Mouse (Mus musculus): Measurements from ENCODE around the gene Srgap1. TPM values are rescaled to one million over a fixed set of nuclear protein-coding genes. Genes with fewer than 3 reads are reported as not detected.

The Srgap1 gene
- polyA plus RNA-seq, 1 experiment from 2014 or later: 24.6 TPM

DNA sequence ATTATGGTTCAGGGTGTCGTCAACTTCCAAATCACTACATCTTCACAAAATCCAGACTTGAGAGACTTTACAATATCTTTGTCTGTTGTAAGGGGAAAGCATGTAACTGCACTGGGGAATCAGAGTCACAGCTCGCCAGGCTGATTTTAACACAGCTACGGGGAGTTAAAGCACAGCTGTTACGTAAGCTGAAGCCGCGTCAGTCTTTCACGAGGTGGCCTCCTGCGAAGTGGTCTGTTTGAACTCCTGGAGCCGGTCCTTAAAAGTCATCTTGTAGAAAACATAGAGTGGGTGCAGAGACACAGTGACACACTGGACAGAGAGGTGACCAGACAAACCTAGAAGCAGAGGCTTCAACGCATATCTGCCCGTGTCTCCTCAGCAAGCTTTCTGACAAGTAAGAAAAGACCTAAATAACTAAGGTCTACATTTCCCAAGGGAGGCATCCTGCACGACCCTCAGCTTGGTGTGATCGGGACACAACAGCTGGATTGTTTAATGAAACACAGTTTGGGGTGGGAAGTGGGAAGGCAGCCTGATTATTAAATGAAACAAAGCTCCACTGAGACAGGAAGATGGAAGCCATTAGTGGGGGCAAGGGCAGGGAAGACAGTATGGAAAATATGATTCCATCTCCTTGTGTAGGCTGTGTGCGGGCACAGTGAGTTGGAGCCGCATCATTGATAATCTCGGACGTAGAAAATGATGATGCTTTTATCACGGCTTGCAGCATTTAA is 181.4 kb downstream of the Srgap1 start:
- H3K4me1 ChIP-seq: no peaks in the 10 kb centered on the region
- H3K4me2 ChIP-seq: no peak overlapping the region
- no peak for ATAC-seq
- H3K9me3 ChIP-seq (replicated peaks): no peaks in the 10 kb centered on the region
- H3K4me3 ChIP-seq: no peak overlapping the region
- H3K36me3 ChIP-seq (ENCODE audit: poor library complexity, severe bottlenecking): peaks cover 17% of the 10 kb centered on the region
- no peaks in the 10 kb centered on the region for H3K27me3 ChIP-seq
- 76% methylated on average over 18 of the region's 18 CpGs for WGBS
- no peak overlapping the region for H3K27ac ChIP-seq
- H3K9ac ChIP-seq: no peak overlapping the region

- H3K9ac ChIP-seq: no peak overlapping the region
- no peak overlapping the region for H3K4me3 ChIP-seq
- no peaks in the 10 kb centered on the region for H3K36me3 ChIP-seq (ENCODE audit: poor library complexity, severe bottlenecking)
- no peak overlapping the region for H3K4me2 ChIP-seq
- no peaks in the 10 kb centered on the region for H3K9me3 ChIP-seq (replicated peaks)
- 71% methylated on average over 2 of the region's 2 CpGs for whole genome bisulfite sequencing
- H3K27ac ChIP-seq: no peak overlapping the region
- no peak for ATAC-seq
- no peaks in the 10 kb centered on the region for H3K27me3 ChIP-seq
- peaks cover 9% of the 10 kb centered on the region for H3K4me1 ChIP-seq
Measured at GRCm38 (mm10) chr10:121860924-121861323, 186.2 kb downstream of the Srgap1 start.

GRCm38 (mm10) chr10:121859803-121860571 is 187.1 kb downstream of the Srgap1 start:
- no peak overlapping the region for H3K27ac ChIP-seq
- WGBS: 56% methylated on average over 10 of the region's 10 CpGs

GRCm38 (mm10) chr10:121858911-121859310 is 188.2 kb downstream of the Srgap1 start:
- Histone ChIP-seq H3K27me3 (no peaks in the 10 kb centered on the region), H3K4me3 (no peak overlapping the region), H3K9me3 (replicated peaks) (no peaks in the 10 kb centered on the region), H3K27ac (no peak overlapping the region), H3K4me2 (no peak overlapping the region), H3K4me1 (peaks cover 9% of the 10 kb centered on the region), H3K9ac (no peak overlapping the region), H3K36me3 (ENCODE audit: poor library complexity, severe bottlenecking) (peaks cover 8% of the 10 kb centered on the region; the same call in 1 of the 2 replicates)
- ATAC-seq: no peak
- 80% methylated on average over 2 of the region's 2 CpGs for WGBS

More at GRCm38 (mm10) chr10:121859803-121860571, 187.1 kb downstream of the Srgap1 start:
- Histone ChIP-seq H3K9me3 (replicated peaks) (no peaks in the 10 kb centered on the region), H3K9ac (no peak overlapping the region), H3K36me3 (ENCODE audit: poor library complexity, severe bottlenecking) (peaks cover 3% of the 10 kb centered on the region; the same call in 1 of the 2 replicates), H3K4me2 (no peak overlapping the region), H3K4me3 (no peak overlapping the region), H3K4me1 (peaks cover 9% of the 10 kb centered on the region), H3K27me3 (no peaks in the 10 kb centered on the region)
- ATAC-seq: no peak

DNA sequence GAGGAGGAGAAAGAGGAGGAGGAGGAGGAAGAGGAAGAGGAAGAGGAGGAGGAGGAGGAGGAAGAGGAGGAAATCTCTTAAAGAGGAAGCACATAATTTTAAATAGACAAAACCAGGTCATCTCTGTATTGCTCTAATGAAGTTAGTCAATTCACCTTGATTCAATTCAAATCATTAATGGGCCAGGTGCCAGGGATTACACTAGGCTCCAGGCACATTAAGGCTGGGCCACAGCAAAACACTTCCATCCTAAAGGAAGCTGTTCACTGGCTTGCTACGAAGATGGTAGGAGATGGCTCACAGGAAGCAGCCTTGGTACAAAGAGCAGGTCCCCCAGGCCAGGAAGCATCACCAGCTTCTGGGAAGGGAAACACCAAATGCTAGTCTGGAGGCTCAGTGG is 189.0 kb downstream of the Srgap1 start:
- WGBS: 94% methylated on average over 1 of the region's 1 CpGs
- H3K4me1 ChIP-seq: peaks cover 9% of the 10 kb centered on the region
- H3K27ac ChIP-seq: no peak overlapping the region

GRCm38 (mm10) chr10:121855863-121856446 is 191.2 kb downstream of the Srgap1 start:
- WGBS: 85% methylated on average over 7 of the region's 7 CpGs
- Histone ChIP-seq H3K27ac (no peak overlapping the region), H3K36me3 (ENCODE audit: poor library complexity, severe bottlenecking) (peaks cover 13% of the 10 kb centered on the region; the same call in 1 of the 2 replicates), H3K4me1 (peaks cover 9% of the 10 kb centered on the region), H3K9me3 (replicated peaks) (no peaks in the 10 kb centered on the region), H3K9ac (no peak overlapping the region), H3K27me3 (no peaks in the 10 kb centered on the region), H3K4me2 (no peak overlapping the region), H3K4me3 (no peak overlapping the region)
- ATAC-seq: no peak

More for the DNA sequence above, 189.0 kb downstream of the Srgap1 start:
- H3K4me2 ChIP-seq: no peak overlapping the region
- peaks cover 13% of the 10 kb centered on the region; the same call in 1 of the 2 replicates for H3K36me3 ChIP-seq (ENCODE audit: poor library complexity, severe bottlenecking)
- no peak for ATAC-seq
- no peaks in the 10 kb centered on the region for H3K27me3 ChIP-seq
- no peak overlapping the region for H3K9ac ChIP-seq
- H3K4me3 ChIP-seq: no peak overlapping the region
- H3K9me3 ChIP-seq (replicated peaks): no peaks in the 10 kb centered on the region

GRCm38 (mm10) chr10:121853385-121853808 is 193.7 kb downstream of the Srgap1 start:
- H3K4me1 ChIP-seq: no peaks in the 10 kb centered on the region
- WGBS: 40% methylated on average over 14 of the region's 14 CpGs
- peaks cover 18% of the 10 kb centered on the region; the same call in 1 of the 2 replicates for H3K36me3 ChIP-seq (ENCODE audit: poor library complexity, severe bottlenecking)
- ATAC-seq: no peak
- no peak overlapping the region for H3K4me2 ChIP-seq
- no peaks in the 10 kb centered on the region for H3K9me3 ChIP-seq (replicated peaks)
- no peaks in the 10 kb centered on the region for H3K27me3 ChIP-seq
- H3K27ac ChIP-seq: no peak overlapping the region
- no peak overlapping the region for H3K9ac ChIP-seq
- no peak overlapping the region for H3K4me3 ChIP-seq

DNA sequence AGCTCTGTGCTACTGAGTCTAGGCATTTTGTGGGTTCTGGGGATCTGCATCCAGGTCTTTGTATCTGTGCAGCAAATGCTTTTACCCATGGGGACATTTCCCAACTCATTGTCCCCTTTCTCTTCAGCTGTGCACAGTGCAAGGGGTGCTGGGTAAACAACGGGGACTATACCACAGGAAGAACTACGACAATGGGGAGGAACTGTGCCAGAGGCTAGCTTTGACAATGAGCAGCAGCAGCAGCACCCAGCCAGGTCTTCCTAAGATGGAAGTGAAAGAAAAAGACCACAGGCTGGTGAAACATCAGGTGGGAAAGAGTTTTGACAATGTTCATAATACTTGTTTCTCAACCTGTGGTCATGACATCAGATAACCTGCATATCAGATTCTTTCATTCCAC is 197.6 kb downstream of the Srgap1 start:
- no peaks in the 10 kb centered on the region for H3K9me3 ChIP-seq (replicated peaks)
- no peaks in the 10 kb centered on the region for H3K4me1 ChIP-seq
- peaks cover 15% of the 10 kb centered on the region; the same call in 1 of the 2 replicates for H3K36me3 ChIP-seq (ENCODE audit: poor library complexity, severe bottlenecking)
- no peaks in the 10 kb centered on the region for H3K27me3 ChIP-seq
- H3K27ac ChIP-seq: no peak overlapping the region
- H3K4me2 ChIP-seq: no peak overlapping the region
- no peak overlapping the region for H3K9ac ChIP-seq
- 86% methylated on average over 2 of the region's 2 CpGs for whole genome bisulfite sequencing
- no peak for ATAC-seq
- no peak overlapping the region for H3K4me3 ChIP-seq

DNA sequence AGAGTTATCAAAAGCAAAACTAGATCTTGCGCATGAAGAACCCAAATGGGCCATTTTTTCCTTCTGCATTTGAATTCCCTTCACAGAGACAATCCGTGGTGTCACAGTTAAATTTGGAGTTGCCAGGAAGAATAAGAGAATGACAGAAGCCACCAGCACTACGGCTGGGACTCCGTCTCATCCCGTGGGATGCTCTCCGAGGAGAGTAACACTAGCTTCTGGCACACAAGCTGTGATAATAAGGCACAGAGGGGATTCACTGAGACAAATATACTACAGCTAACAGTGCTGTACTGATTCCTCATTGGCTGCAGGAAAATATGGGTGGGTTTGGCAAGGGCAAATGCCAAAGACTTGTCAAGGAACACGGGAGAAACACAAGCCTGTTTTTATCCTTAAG is 201.4 kb downstream of the Srgap1 start:
- Histone ChIP-seq H3K9me3 (replicated peaks) (no peaks in the 10 kb centered on the region), H3K9ac (no peak overlapping the region), H3K27me3 (no peaks in the 10 kb centered on the region), H3K4me3 (no peak overlapping the region), H3K36me3 (ENCODE audit: poor library complexity, severe bottlenecking) (peaks cover 7% of the 10 kb centered on the region; the same call in 1 of the 2 replicates), H3K4me2 (no peak overlapping the region), H3K4me1 (0 out of 2 replicates have a peak, but pooled peaks cover 4% of the 10 kb centered on the region), H3K27ac (no peak overlapping the region)
- peak; percentile 69; the same call in 1 of the 2 replicates for ATAC-seq
- WGBS: 86% methylated on average over 7 of the region's 7 CpGs

DNA sequence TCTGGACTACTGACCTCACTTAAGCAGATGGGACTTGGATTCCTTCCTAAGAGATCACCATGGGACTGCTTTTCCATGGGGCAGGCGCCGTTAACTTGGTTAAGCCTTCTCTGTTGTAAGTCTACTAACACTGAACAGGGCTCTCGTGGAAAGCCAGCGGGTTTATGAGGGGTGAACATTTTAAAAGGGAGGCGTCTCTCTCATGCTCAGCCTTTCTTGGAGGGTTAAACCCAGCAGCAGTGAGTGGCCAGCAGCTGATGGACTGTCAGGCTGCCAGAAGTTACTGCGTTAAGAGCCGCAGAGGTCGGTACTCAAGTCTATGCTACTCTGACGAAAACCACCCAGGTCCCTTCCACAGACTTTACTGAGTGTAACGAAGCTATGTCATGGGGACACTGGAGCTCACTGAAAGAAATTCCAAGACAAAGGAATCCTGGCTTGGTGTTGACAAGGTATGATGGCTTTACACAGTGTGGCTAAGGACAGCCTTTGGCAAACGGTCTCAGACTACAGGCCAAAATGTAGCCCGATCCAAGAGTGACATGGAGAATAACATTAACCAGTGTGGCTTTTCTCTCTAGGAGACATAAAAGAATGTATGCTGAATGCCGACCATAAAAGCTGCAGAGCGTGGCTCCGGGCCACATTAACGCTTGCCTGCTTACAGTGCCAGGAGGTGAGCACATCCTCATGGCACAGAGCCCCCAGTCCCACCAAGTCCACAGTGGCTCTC is 209.8 kb downstream of the Srgap1 start:
- peaks cover 20% of the 10 kb centered on the region for H3K4me1 ChIP-seq
- 0 out of 2 replicates have a peak overlapping the region, but pooled peaks have one; percentile 19 for H3K4me3 ChIP-seq
- 60% methylated on average over 16 of the region's 16 CpGs for WGBS
- peaks cover 26% of the 10 kb centered on the region for H3K36me3 ChIP-seq (ENCODE audit: poor library complexity, severe bottlenecking)
- H3K27me3 ChIP-seq: no peaks in the 10 kb centered on the region
- ATAC-seq: peak; percentile 80
- H3K9ac ChIP-seq: peak overlapping the region; percentile 30; the same call in 1 of the 2 replicates
- H3K4me2 ChIP-seq: peak overlapping the region; percentile 44
- H3K27ac ChIP-seq: peak overlapping the region; percentile 81
- no peaks in the 10 kb centered on the region for H3K9me3 ChIP-seq (replicated peaks)

DNA sequence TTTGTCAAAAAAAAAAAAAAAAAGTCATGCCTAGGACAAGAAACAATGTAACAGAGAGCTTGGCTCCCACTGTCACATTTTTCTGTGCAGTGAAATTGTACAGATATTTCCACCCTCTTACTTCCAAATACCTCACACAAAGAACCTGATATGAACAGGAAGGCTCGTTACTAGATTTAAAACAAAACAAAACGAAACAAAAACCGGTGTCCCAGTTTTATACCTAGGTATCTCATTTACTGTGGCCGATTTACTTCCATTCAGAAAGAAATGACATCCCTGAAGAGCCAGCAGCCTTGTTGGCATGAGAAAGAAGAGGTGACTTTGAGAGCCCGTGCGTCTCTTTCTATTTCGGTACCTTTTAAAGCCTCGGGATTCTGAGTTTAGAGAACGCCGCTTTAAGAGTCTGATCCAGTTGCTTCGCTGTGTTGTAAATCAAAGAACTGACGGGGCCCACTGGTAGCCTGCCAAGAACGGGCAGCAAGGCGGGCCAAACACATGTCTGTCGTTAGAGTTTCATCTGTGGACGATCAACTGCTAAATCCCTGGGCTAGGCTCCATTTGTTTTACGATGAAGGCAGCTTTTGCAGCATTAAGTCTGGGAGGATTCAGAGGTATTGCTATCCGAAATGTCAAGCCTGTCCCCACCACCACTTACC is 210.5 kb downstream of the Srgap1 start:
- peak overlapping the region; percentile 44 for H3K4me2 ChIP-seq
- peak; percentile 72 for ATAC-seq
- H3K9me3 ChIP-seq (replicated peaks): no peaks in the 10 kb centered on the region
- 51% methylated on average over 18 of the region's 18 CpGs for WGBS
- H3K27me3 ChIP-seq: no peaks in the 10 kb centered on the region
- peak overlapping the region; percentile 19; the same call in 1 of the 2 replicates for H3K4me3 ChIP-seq
- H3K4me1 ChIP-seq: peaks cover 20% of the 10 kb centered on the region
- H3K27ac ChIP-seq: peak overlapping the region; percentile 81
- H3K36me3 ChIP-seq (ENCODE audit: poor library complexity, severe bottlenecking): peaks cover 26% of the 10 kb centered on the region
- peak overlapping the region; percentile 31; the same call in 1 of the 2 replicates for H3K9ac ChIP-seq

All from forebrain, embryonic 13.5 days (tissue).